Mouse (Mus musculus): ENCODE measurements at regions not wholly inside any gene's neighbourhood (a gene's known extent, or its start where the extent isn't known, plus 50 kb on each side); places are given as distances from the start of the nearest gene placed in this dataset.
"Not testable (repeated sequence)": the region's sequence is repeated elsewhere in the genome, so short reads cannot be mapped to it uniquely, and the experiment has no call there.

DNA sequence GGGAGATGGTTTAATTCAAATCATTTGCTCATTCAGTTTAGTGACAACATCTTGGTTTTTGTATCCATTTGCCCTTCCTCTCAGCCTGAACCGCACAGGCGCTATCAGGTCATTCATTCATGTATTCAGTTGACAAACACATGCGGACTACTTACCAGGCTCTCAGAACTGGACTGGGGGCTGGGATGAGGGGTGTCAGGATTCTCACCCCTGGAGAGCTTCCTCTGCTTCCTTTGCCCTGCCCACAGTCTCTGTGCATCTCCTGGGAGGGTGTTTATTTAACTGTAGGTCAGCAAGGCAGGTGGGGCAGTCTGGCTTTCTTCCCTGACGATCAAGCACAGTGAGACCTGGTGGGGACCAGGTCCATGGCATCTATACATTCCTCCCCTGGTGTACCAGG lies 123.6 kb upstream of the Slc1a3 start:
- in situ Hi-C loops (cut with MboI; ENCODE audit: low sequenced_read_pairs in 2 of 2, unreplicated experiment in 2 of 2), result no loop called here
- Histone ChIP-seq H3K27ac (ENCODE audit: insufficient read depth, low read depth, low read length, poor library complexity, severe bottlenecking) (peak overlapping the region; percentile 33; the same call in 1 of the 2 replicates), H3K4me1 (ENCODE audit: control insufficient read depth in 2 of 2, insufficient read depth in 2 of 2, low read length in 2 of 2, poor library complexity in 1 of 2) (no peaks in the 10 kb centered on the region; a peak in 1 of 4 replicates), H3K9ac (ENCODE audit: insufficient read depth, low read depth, low read length, poor library complexity, severe bottlenecking) (no peak overlapping the region), H3K4me3 (ENCODE audit: insufficient read depth in 1 of 2, low read depth in 1 of 2, low read length in 2 of 2, poor library complexity in 1 of 2, severe bottlenecking in 1 of 2) (peak overlapping the region; percentile 5 to 9; a peak in 1 of 4 replicates), H3K9me3 (ENCODE audit: control insufficient read depth, insufficient read depth, low read depth, low read length) (peaks cover 5% of the 10 kb centered on the region; the same call in 1 of the 2 replicates), H3K36me3 (ENCODE audit: control insufficient read depth, insufficient read depth, low read length, poor library complexity, severe bottlenecking) (peaks cover 2% of the 10 kb centered on the region)
- TF ChIP-seq CHD2 (IDR thresholded peaks at IDR 0.05; ENCODE audit: low read depth, low read length) (no peak), ZNF384 (IDR thresholded peaks at IDR 0.05; ENCODE audit: low read depth, low read length) (no peak), MAFK (IDR thresholded peaks at IDR 0.05; ENCODE audit: insufficient read depth, low read depth, low read length) (no peak), HCFC1 (IDR thresholded peaks at IDR 0.05; ENCODE audit: borderline replicate concordance, insufficient read depth, low read length) (no peak), ZC3H11A (IDR thresholded peaks at IDR 0.05; ENCODE audit: borderline replicate concordance, low read depth, low read length) (no peak)
- DNase-seq (ENCODE audit: low read depth, low spot score), result no peak

DNA sequence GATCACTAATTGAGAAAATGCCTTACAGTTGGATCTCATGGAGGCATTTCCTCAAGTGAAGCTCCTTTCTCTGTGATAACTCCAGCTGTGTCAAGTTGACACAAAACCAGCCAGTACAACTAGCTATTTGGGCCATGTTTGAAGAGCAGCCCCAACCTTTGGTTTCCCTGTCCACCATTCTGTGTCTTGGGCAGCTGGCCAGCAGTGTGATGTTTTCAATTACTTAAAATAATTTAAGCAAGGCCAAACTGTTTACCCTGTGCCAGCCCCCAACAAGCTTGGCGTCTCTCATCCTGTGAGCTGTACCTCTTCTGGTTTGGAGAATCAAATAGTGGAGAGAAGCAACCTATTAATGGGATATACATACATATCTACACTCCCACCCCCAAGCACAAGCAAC lies 122.4 kb upstream of the Slc1a3 start:
- TF ChIP-seq ZNF384 (IDR thresholded peaks at IDR 0.05; ENCODE audit: low read depth, low read length) (no peak), MAFK (IDR thresholded peaks at IDR 0.05; ENCODE audit: insufficient read depth, low read depth, low read length) (no peak), ZC3H11A (IDR thresholded peaks at IDR 0.05; ENCODE audit: borderline replicate concordance, low read depth, low read length) (no peak), CHD2 (IDR thresholded peaks at IDR 0.05; ENCODE audit: low read depth, low read length) (no peak), HCFC1 (IDR thresholded peaks at IDR 0.05; ENCODE audit: borderline replicate concordance, insufficient read depth, low read length) (no peak)
- no peak overlapping the region; the same call in 1 of the 2 replicates for H3K9ac ChIP-seq (ENCODE audit: insufficient read depth, low read depth, low read length, poor library complexity, severe bottlenecking)
- peak overlapping the region; percentile 80 for H3K27ac ChIP-seq (ENCODE audit: insufficient read depth, low read depth, low read length, poor library complexity, severe bottlenecking)
- H3K4me3 ChIP-seq (ENCODE audit: insufficient read depth in 1 of 2, low read depth in 1 of 2, low read length in 2 of 2, poor library complexity in 1 of 2, severe bottlenecking in 1 of 2), result peak overlapping the region; percentile 3 to 4; a peak in 1 of 4 replicates
- peaks cover 5% of the 10 kb centered on the region; the same call in 1 of the 2 replicates for H3K9me3 ChIP-seq (ENCODE audit: control insufficient read depth, insufficient read depth, low read depth, low read length)
- DNase-seq (ENCODE audit: low read depth, low spot score), result no peak
- peaks cover 2% of the 10 kb centered on the region for H3K36me3 ChIP-seq (ENCODE audit: control insufficient read depth, insufficient read depth, low read length, poor library complexity, severe bottlenecking)
- no peaks in the 10 kb centered on the region; a peak in 1 of 4 replicates for H3K4me1 ChIP-seq (ENCODE audit: control insufficient read depth in 2 of 2, insufficient read depth in 2 of 2, low read length in 2 of 2, poor library complexity in 1 of 2)
- in situ Hi-C loops (cut with MboI; ENCODE audit: low sequenced_read_pairs in 2 of 2, unreplicated experiment in 2 of 2), result no loop called here

DNA sequence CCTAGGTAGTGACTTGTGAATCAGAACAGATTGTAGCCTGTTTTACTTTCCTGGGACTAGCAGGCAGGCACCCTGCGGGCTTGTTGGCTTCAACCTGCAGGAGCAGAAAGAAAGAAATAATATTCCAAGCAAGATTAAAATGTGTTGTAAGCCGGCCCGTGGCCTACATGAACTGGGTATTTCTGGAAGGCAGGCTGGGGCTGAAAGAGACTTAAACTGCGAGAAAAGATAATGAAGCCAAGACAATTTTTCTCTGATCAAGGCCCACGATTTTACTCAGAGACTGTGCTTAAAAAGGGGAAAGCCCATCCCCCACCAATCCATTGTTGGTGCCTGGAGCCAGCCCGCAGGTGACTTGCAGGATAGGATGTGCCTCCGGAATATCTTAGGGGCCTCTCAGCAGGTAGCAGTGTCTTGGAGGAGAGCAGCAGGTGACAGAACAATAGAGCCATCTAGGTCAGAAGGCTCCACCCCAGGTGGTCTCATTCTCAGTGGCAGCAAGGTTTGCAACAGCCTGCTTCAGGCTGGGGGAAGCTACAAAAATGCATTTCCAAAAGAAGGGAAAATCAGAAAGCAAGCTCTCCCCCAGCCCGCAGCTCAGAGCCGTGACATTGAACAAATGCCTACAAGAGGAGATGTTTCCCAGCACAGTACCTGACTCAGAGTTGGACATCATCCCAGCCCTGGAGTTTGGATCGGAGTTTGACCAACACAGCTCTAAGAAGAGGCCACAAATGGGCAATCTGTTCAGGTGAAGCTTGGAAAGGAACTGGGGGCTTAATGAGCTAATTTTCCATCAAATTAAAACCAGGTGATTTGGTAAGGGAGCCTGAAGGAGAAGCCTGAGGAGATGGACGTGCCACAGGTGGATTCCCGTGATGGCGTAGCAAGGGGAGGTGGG lies 121.4 kb upstream of the Slc1a3 start:
- peak overlapping the region; percentile 28 to 45; a peak in 3 of 4 replicates for H3K4me3 ChIP-seq (ENCODE audit: insufficient read depth in 1 of 2, low read depth in 1 of 2, low read length in 2 of 2, poor library complexity in 1 of 2, severe bottlenecking in 1 of 2)
- DNase-seq (ENCODE audit: low read depth, low spot score), result peak; percentile 75
- peaks cover 5% of the 10 kb centered on the region; the same call in 1 of the 2 replicates for H3K9me3 ChIP-seq (ENCODE audit: control insufficient read depth, insufficient read depth, low read depth, low read length)
- peaks cover 2% of the 10 kb centered on the region for H3K36me3 ChIP-seq (ENCODE audit: control insufficient read depth, insufficient read depth, low read length, poor library complexity, severe bottlenecking)
- H3K9ac ChIP-seq (ENCODE audit: insufficient read depth, low read depth, low read length, poor library complexity, severe bottlenecking), result peak overlapping the region; percentile 31; the same call in 1 of the 2 replicates
- in situ Hi-C loops (cut with MboI; ENCODE audit: low sequenced_read_pairs in 2 of 2, unreplicated experiment in 2 of 2), result no loop called here
- TF ChIP-seq HCFC1 (IDR thresholded peaks at IDR 0.05; ENCODE audit: borderline replicate concordance, insufficient read depth, low read length) (no peak), MAFK (IDR thresholded peaks at IDR 0.05; ENCODE audit: insufficient read depth, low read depth, low read length) (no peak; the same call in 1 of the 2 replicates), CHD2 (IDR thresholded peaks at IDR 0.05; ENCODE audit: low read depth, low read length) (no peak), ZC3H11A (IDR thresholded peaks at IDR 0.05; ENCODE audit: borderline replicate concordance, low read depth, low read length) (no peak), ZNF384 (IDR thresholded peaks at IDR 0.05; ENCODE audit: low read depth, low read length) (no peak)
- H3K4me1 ChIP-seq (ENCODE audit: control insufficient read depth in 2 of 2, insufficient read depth in 2 of 2, low read length in 2 of 2, poor library complexity in 1 of 2), result no peaks in the 10 kb centered on the region; a peak in 1 of 4 replicates
- H3K27ac ChIP-seq (ENCODE audit: insufficient read depth, low read depth, low read length, poor library complexity, severe bottlenecking), result peak overlapping the region; percentile 95

DNA sequence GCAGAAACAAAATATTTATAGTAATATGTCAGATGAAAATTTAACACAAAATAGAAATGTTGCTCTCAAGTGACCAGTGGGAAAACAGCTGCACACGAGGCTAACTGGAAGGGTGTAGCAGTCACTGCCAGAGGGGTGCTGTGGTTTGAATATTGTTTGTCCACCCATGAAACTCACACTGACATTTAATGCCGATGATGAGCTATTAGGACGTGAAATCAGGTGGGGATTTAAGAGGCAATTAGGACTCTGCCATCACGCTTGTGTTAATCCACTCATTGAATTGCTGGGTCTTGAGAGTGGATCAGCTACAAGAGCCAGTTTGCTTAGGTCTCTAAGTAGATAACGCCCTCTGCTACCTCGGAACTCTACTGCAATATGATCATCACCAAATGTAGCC lies 114.3 kb upstream of the Slc1a3 start:
- H3K27ac ChIP-seq (ENCODE audit: insufficient read depth, low read depth, low read length, poor library complexity, severe bottlenecking), result no peak overlapping the region
- TF ChIP-seq ZC3H11A (IDR thresholded peaks at IDR 0.05; ENCODE audit: borderline replicate concordance, low read depth, low read length), result no peak
- TF ChIP-seq HCFC1 (IDR thresholded peaks at IDR 0.05; ENCODE audit: borderline replicate concordance, insufficient read depth, low read length), result no peak
- TF ChIP-seq ZNF384 (IDR thresholded peaks at IDR 0.05; ENCODE audit: low read depth, low read length), result no peak
- TF ChIP-seq MAFK (IDR thresholded peaks at IDR 0.05; ENCODE audit: insufficient read depth, low read depth, low read length), result no peak
- H3K9me3 ChIP-seq (ENCODE audit: control insufficient read depth, insufficient read depth, low read depth, low read length), result no peaks in the 10 kb centered on the region
- no peak overlapping the region for H3K9ac ChIP-seq (ENCODE audit: insufficient read depth, low read depth, low read length, poor library complexity, severe bottlenecking)
- no peak overlapping the region for H3K4me3 ChIP-seq (ENCODE audit: insufficient read depth in 1 of 2, low read depth in 1 of 2, low read length in 2 of 2, poor library complexity in 1 of 2, severe bottlenecking in 1 of 2)
- DNase-seq (ENCODE audit: low read depth, low spot score), result no peak
- in situ Hi-C loops (cut with MboI; ENCODE audit: low sequenced_read_pairs in 2 of 2, unreplicated experiment in 2 of 2), result no loop called here
- peaks cover 5% of the 10 kb centered on the region for H3K36me3 ChIP-seq (ENCODE audit: control insufficient read depth, insufficient read depth, low read length, poor library complexity, severe bottlenecking)
- H3K4me1 ChIP-seq (ENCODE audit: control insufficient read depth in 2 of 2, insufficient read depth in 2 of 2, low read length in 2 of 2, poor library complexity in 1 of 2), result 0 out of 4 replicates have a peak, but pooled peaks cover 1 to 2% of the 10 kb centered on the region in 2 experiments

DNA sequence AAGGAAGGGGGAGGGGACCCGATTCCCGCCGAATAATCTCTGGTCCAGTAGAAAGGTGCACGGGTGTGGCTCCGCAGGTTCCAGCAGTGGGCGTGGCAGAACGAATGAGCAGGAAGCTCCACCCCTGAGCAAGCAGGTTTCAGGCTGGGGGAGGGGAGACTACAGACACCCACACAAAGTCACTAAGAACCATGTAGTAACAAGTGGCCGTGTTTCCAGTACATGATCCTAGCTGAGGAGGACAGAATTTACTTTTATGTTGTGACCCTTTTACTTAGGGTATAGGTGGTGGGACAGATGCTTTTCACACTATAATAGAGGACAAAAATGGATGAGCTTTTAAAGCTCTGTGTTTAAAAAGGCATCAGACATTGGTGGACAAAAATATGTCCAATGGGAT lies 112.2 kb upstream of the Slc1a3 start:
- in situ Hi-C loops (cut with MboI; ENCODE audit: low sequenced_read_pairs in 2 of 2, unreplicated experiment in 2 of 2); H3K4me3 ChIP-seq (ENCODE audit: insufficient read depth in 1 of 2, low read depth in 1 of 2, low read length in 2 of 2, poor library complexity in 1 of 2, severe bottlenecking in 1 of 2); DNase-seq (ENCODE audit: low read depth, low spot score); H3K4me1 ChIP-seq (ENCODE audit: control insufficient read depth in 2 of 2, insufficient read depth in 2 of 2, low read length in 2 of 2, poor library complexity in 1 of 2); H3K36me3 ChIP-seq (ENCODE audit: control insufficient read depth, insufficient read depth, low read length, poor library complexity, severe bottlenecking); H3K9me3 ChIP-seq (ENCODE audit: control insufficient read depth, insufficient read depth, low read depth, low read length); H3K27ac ChIP-seq (ENCODE audit: insufficient read depth, low read depth, low read length, poor library complexity, severe bottlenecking); H3K9ac ChIP-seq (ENCODE audit: insufficient read depth, low read depth, low read length, poor library complexity, severe bottlenecking): not testable (repeated sequence)

Data from ES-E14 (cell line).